ENCODE assay signal across 30 mouse cellular contexts in genomic region chr15:77382880-77383279, GRCm38 (mm10). TPM values are rescaled to one million over a fixed set of nuclear protein-coding genes. Genes with fewer than 3 reads are reported as not detected.
DNase-seq lines count a peak whose midpoint lies in the region; ATAC-seq and TF ChIP-seq lines count a peak whose summit lies in the region.
"Had no signal": no experiment of that assay in that cellular context is flagged by ENCODE, and none has a peak within 500 bp of the region (broad histone marks: within the 10 kb centered on the region; RNA-seq: fewer than 3 reads in every experiment).

No protein-coding gene starts in this region.

- H3K36me3 ChIP-seq in heart, embryonic 15.5 days: no peaks in the 10 kb centered on the region
- no peaks in the 10 kb centered on the region for H3K36me3 ChIP-seq in lung, embryonic 15.5 days
- no peaks in the 10 kb centered on the region for H3K36me3 ChIP-seq in liver, postnatal 0 days (replicated peaks; ENCODE audit: insufficient read depth, low read length)
- H3K36me3 ChIP-seq: embryonic facial prominence, embryonic 15.5 days; heart, embryonic 10.5 days; hindbrain, embryonic 13.5 days; kidney, embryonic 15.5 days; midbrain, embryonic 10.5 days; midbrain, embryonic 15.5 days; neural tube, embryonic 12.5 days had no signal

- 0 out of 2 replicates have a peak, but pooled peaks have one; percentile 27 for ATAC-seq in heart, embryonic 15.5 days (replicated peaks; ENCODE audit: insufficient number of reproducible peaks, insufficient read depth, low FRiP score, low read depth)
- ATAC-seq in lung, embryonic 15.5 days (ENCODE audit: borderline replicate concordance, extremely low read depth, low FRiP score, low TSS enrichment): 0 out of 2 replicates have a peak, but pooled peaks have one; percentile 31
- no peak for ATAC-seq in liver, postnatal 0 days
- ATAC-seq: forebrain, embryonic 13.5 days; midbrain, embryonic 15.5 days had no signal

- no peak overlapping the region for H3K4me2 ChIP-seq in heart, embryonic 15.5 days
- H3K4me2 ChIP-seq in lung, embryonic 15.5 days: no peak overlapping the region
- H3K4me2 ChIP-seq in liver, postnatal 0 days (ENCODE audit: low read depth, low read length): no peak overlapping the region
- H3K4me2 ChIP-seq: embryonic facial prominence, embryonic 15.5 days; forebrain, embryonic 13.5 days; hindbrain, embryonic 13.5 days; kidney, embryonic 15.5 days; midbrain, embryonic 15.5 days; neural tube, embryonic 12.5 days had no signal

- H3K27ac ChIP-seq in heart, embryonic 15.5 days: no peak overlapping the region
- no peak overlapping the region for H3K27ac ChIP-seq in lung, embryonic 15.5 days
- H3K27ac ChIP-seq in liver, postnatal 0 days (ENCODE audit: low read depth): peak overlapping the region; percentile 84
- H3K27ac ChIP-seq: embryonic facial prominence, embryonic 15.5 days; forebrain, embryonic 13.5 days; heart, embryonic 10.5 days; hindbrain, embryonic 13.5 days; kidney, embryonic 15.5 days; midbrain, embryonic 10.5 days; midbrain, embryonic 15.5 days; neural tube, embryonic 12.5 days had no signal

- TF ChIP-seq EP300 in liver, postnatal 0 days (IDR thresholded peaks at IDR 0.05; ENCODE audit: low read depth): no peak

- DNase-seq in heart, adult 11 months: no peak
- DNase-seq in lung, postnatal 10 days: no peak
- DNase-seq in liver, postnatal 0 days: no peak
- DNase-seq in layer of hippocampus, adult 9-10 months (ENCODE audit: low spot score): no peak
- no peak for DNase-seq in neural tube, embryonic 10.5 days (ENCODE audit: extremely low spot score, low spot score)
- no peak for DNase-seq in lung, postnatal 25 days (ENCODE audit: low spot score)
- DNase-seq: adrenal gland, postnatal 14 days; cerebellum, adult 11-12 months; cerebellum, adult 9-11 months; embryo, embryonic 11 days; gastrocnemius, postnatal 10 days; heart, postnatal 4 days; kidney, postnatal 4 days; layer of hippocampus, adult 9-11 months; lung, adult 18-20 months; lung, postnatal 14 days; right cerebral cortex, adult 18-20 months; spleen, adult 18-20 months; thymus, postnatal 14 days had no signal

- WGBS in heart, embryonic 15.5 days: 56% methylated on average over 1 of the region's 1 CpGs
- WGBS in lung, embryonic 15.5 days: 50% methylated on average over 1 of the region's 1 CpGs
- 67% methylated on average over 1 of the region's 1 CpGs for WGBS in liver, postnatal 0 days (ENCODE audit: insufficient replicate concordance)

- H3K9ac ChIP-seq in heart, embryonic 15.5 days: no peak overlapping the region
- no peak overlapping the region for H3K9ac ChIP-seq in lung, embryonic 15.5 days
- no peak overlapping the region for H3K9ac ChIP-seq in liver, postnatal 0 days (replicated peaks)
- H3K9ac ChIP-seq: embryonic facial prominence, embryonic 15.5 days; forebrain, embryonic 13.5 days; hindbrain, embryonic 13.5 days; kidney, embryonic 15.5 days; midbrain, embryonic 15.5 days; neural tube, embryonic 12.5 days had no signal

- TF ChIP-seq CTCF in liver, postnatal 0 days (IDR thresholded peaks at IDR 0.05; ENCODE audit: low read depth): no peak

- H3K4me3 ChIP-seq in heart, embryonic 15.5 days: no peak overlapping the region
- H3K4me3 ChIP-seq in lung, embryonic 15.5 days: no peak overlapping the region
- no peak overlapping the region for H3K4me3 ChIP-seq in liver, postnatal 0 days (ENCODE audit: low read depth, low read length)
- H3K4me3 ChIP-seq: embryonic facial prominence, embryonic 15.5 days; forebrain, embryonic 13.5 days; heart, embryonic 10.5 days; hindbrain, embryonic 13.5 days; kidney, embryonic 15.5 days; midbrain, embryonic 10.5 days; midbrain, embryonic 15.5 days; neural tube, embryonic 12.5 days had no signal

- peaks cover 5% of the 10 kb centered on the region; the same call in 1 of the 2 replicates for H3K27me3 ChIP-seq in heart, embryonic 15.5 days
- no peaks in the 10 kb centered on the region for H3K27me3 ChIP-seq in lung, embryonic 15.5 days
- H3K27me3 ChIP-seq in liver, postnatal 0 days (ENCODE audit: insufficient read depth, low read length): no peaks in the 10 kb centered on the region
- H3K27me3 ChIP-seq: embryonic facial prominence, embryonic 15.5 days; forebrain, embryonic 13.5 days; hindbrain, embryonic 13.5 days; kidney, embryonic 15.5 days; midbrain, embryonic 15.5 days; neural tube, embryonic 12.5 days had no signal

- no peaks in the 10 kb centered on the region for H3K9me3 ChIP-seq in heart, embryonic 15.5 days (replicated peaks)
- no peaks in the 10 kb centered on the region for H3K9me3 ChIP-seq in lung, embryonic 15.5 days
- H3K9me3 ChIP-seq in liver, postnatal 0 days (ENCODE audit: low read length): no peaks in the 10 kb centered on the region
- H3K9me3 ChIP-seq: embryonic facial prominence, embryonic 15.5 days; forebrain, embryonic 13.5 days; heart, embryonic 10.5 days; hindbrain, embryonic 13.5 days; midbrain, embryonic 10.5 days; midbrain, embryonic 15.5 days; neural tube, embryonic 12.5 days had no signal

- no peaks in the 10 kb centered on the region for H3K4me1 ChIP-seq in heart, embryonic 15.5 days (replicated peaks)
- H3K4me1 ChIP-seq in lung, embryonic 15.5 days: no peaks in the 10 kb centered on the region
- peaks cover 9% of the 10 kb centered on the region for H3K4me1 ChIP-seq in liver, postnatal 0 days (ENCODE audit: insufficient read depth)
- H3K4me1 ChIP-seq: embryonic facial prominence, embryonic 15.5 days; forebrain, embryonic 13.5 days; heart, embryonic 10.5 days; hindbrain, embryonic 13.5 days; kidney, embryonic 15.5 days; midbrain, embryonic 10.5 days; midbrain, embryonic 15.5 days; neural tube, embryonic 12.5 days had no signal

RNA-seq across cellular contexts. Expression of gene Apol7a, which starts 16.0 kb away (rescaled TPM):
- polyA plus RNA-seq in heart, embryonic 15.5 days (2015; fragmentation: Nextera tagmentation; extraction: Ambion mirVana): 0.14 and 0.15 TPM in 2 replicates
- polyA plus RNA-seq in lung, embryonic 15.5 days (2015; fragmentation: Nextera tagmentation; extraction: Ambion mirVana): 0.09 TPM in 1 of 2 replicates, not detected in the other
- 17.6 and 20.8 TPM in 2 replicates for polyA plus RNA-seq in liver, postnatal 0 days (2015; fragmentation: Nextera tagmentation; extraction: Ambion mirVana)
- polyA plus RNA-seq: forebrain, embryonic 13.5 days; heart, embryonic 10.5 days; hindbrain, embryonic 13.5 days; limb, embryonic 11.5 days; midbrain, embryonic 10.5 days; midbrain, embryonic 15.5 days; neural tube, embryonic 12.5 days had no signal

RNA-seq across cellular contexts. Expression of gene Apol9a, which starts 28.1 kb away (rescaled TPM):
- polyA plus RNA-seq in heart, embryonic 15.5 days (2015; fragmentation: Nextera tagmentation; extraction: Ambion mirVana): 0.53 and 0.79 TPM in 2 replicates
- polyA plus RNA-seq in lung, embryonic 15.5 days (2015; fragmentation: Nextera tagmentation; extraction: Ambion mirVana): 0.30 TPM in 1 of 2 replicates, not detected in the other
- polyA plus RNA-seq in liver, postnatal 0 days (2015; fragmentation: Nextera tagmentation; extraction: Ambion mirVana): 0.34 and 0.81 TPM in 2 replicates
- polyA plus RNA-seq: forebrain, embryonic 13.5 days; heart, embryonic 10.5 days; hindbrain, embryonic 13.5 days; limb, embryonic 11.5 days; midbrain, embryonic 10.5 days had no signal

Comparison
In these comparisons a context has a peak if more than half of its experiments do, and no peak if none do; other contexts are left out.
1. RNA of gene Apol7a, which starts 16.0 kb away (polyA plus RNA-seq): 17.6 to 20.8 TPM in liver, postnatal 0 days; 0.14 to 0.15 TPM in heart, embryonic 15.5 days and 0.09 TPM in lung, embryonic 15.5 days; every median in the first group is over 10 times any median in the second.